Mouse (Mus musculus) hindbrain, embryonic 16.5 days (tissue): Measurements from ENCODE around the gene Ezh1. TPM values are rescaled to one million over a fixed set of nuclear protein-coding genes. Genes with fewer than 3 reads are reported as not detected.

ENCODE experiments used
- ATAC-seq: fragments of 200-750 bp; cut with Nextera tagmentation; 2 replicates; pipeline ENCODE4 v1.8.0; 2017; ENCODE audit warnings: moderate TSS enrichment, moderate library complexity
- H3K27ac ChIP-seq: fragments of 300-500 bp; sonication (generic); 2 replicates; pipeline ENCODE4 v1.5.1; 2014; ENCODE audit warnings: low read depth, mild to moderate bottlenecking, control low read depth, low read length, moderate library complexity
- H3K27me3 ChIP-seq: fragments of 300-500 bp; sonication (generic); replicated peaks from 2 replicates; pipeline ENCODE4 v1.6.1; 2014; ENCODE audit warnings: low read length; ENCODE audit not compliant: control insufficient read depth, insufficient read depth
- H3K36me3 ChIP-seq: fragments of 300-500 bp; sonication (generic); 2 replicates; pipeline ENCODE4 v1.6.1; 2014; ENCODE audit warnings: mild to moderate bottlenecking, low read length, moderate library complexity, mixed read lengths; ENCODE audit not compliant: control insufficient read depth, insufficient read depth
- H3K4me1 ChIP-seq: fragments of 300-500 bp; sonication (generic); 2 replicates; pipeline ENCODE4 v1.6.1; 2014; ENCODE audit warnings: low read depth, low read length; ENCODE audit not compliant: control insufficient read depth, insufficient read depth
- H3K4me2 ChIP-seq: fragments of 300-500 bp; sonication (generic); 2 replicates; pipeline ENCODE4 v1.6.1; 2014; ENCODE audit warnings: mild to moderate bottlenecking, low read length, control low read depth, moderate library complexity
- H3K4me3 ChIP-seq: fragments of 300-500 bp; sonication (generic); 2 replicates; pipeline ENCODE4 v1.5.1; 2014; ENCODE audit warnings: mild to moderate bottlenecking, low read length, control low read depth, moderate library complexity
- H3K9ac ChIP-seq: fragments of 300-500 bp; sonication (generic); 2 replicates; pipeline ENCODE4 v1.6.1; 2014; ENCODE audit warnings: low read depth, mild to moderate bottlenecking, control low read depth, low read length, moderate library complexity
- H3K9me3 ChIP-seq: fragments of 300-500 bp; sonication (generic); 2 replicates; pipeline ENCODE4 v1.6.1; 2014; ENCODE audit warnings: mild to moderate bottlenecking, low read length, moderate library complexity; ENCODE audit not compliant: control insufficient read depth
- WGBS: fragments of 180-500 bp; shearing (Covaris S2); extraction: QIAGEN DNeasy Blood & Tissue Kit; methylation state at CpG from one replicate; pipeline ENCODE4 v1.1.7; 2014; 5-methylcytosine and 5-hydroxymethylcytosine counted together
- polyA plus RNA-seq: library from polyadenylated mRNA; unstranded; fragments of >200 nt; fragmentation: Nextera tagmentation; extraction: Ambion mirVana; gene quantifications from 2 replicates; pipeline ENCODE4 v1.2.1, GENCODE M21; 2015

The Ezh1 gene
- polyA plus RNA-seq, 1 experiment from 2014 or later: 30.0 TPM

- Histone ChIP-seq H3K27ac (no peak overlapping the region), H3K27me3 (no peaks in the 10 kb centered on the region), H3K4me3 (no peak overlapping the region), H3K9me3 (no peaks in the 10 kb centered on the region), H3K36me3 (no peaks in the 10 kb centered on the region), H3K4me2 (no peak overlapping the region), H3K9ac (no peak overlapping the region), H3K4me1 (peaks cover 5% of the 10 kb centered on the region; the same call in 1 of the 2 replicates)
- no peak for ATAC-seq
- WGBS: 94% methylated on average over 3 of the region's 3 CpGs
Measured at GRCm38 (mm10) chr11:101224337-101224736, 1.9 kb downstream of the Ezh1 start.

- Histone ChIP-seq H3K27me3 (no peaks in the 10 kb centered on the region), H3K4me1 (peaks cover 3% of the 10 kb centered on the region; the same call in 1 of the 2 replicates), H3K9ac (no peak overlapping the region), H3K9me3 (no peaks in the 10 kb centered on the region), H3K36me3 (peaks cover 3% of the 10 kb centered on the region; the same call in 1 of the 2 replicates), H3K4me2 (no peak overlapping the region), H3K4me3 (no peak overlapping the region), H3K27ac (no peak overlapping the region)
- no peak for ATAC-seq
- WGBS: 92% methylated on average over 8 of the region's 8 CpGs
Measured at GRCm38 (mm10) chr11:101221306-101221986, 4.8 kb downstream of the Ezh1 start.

- 53% methylated on average over 2 of the region's 2 CpGs for whole genome bisulfite sequencing
- H3K4me1 ChIP-seq: peaks cover 3% of the 10 kb centered on the region; the same call in 1 of the 2 replicates
- H3K4me2 ChIP-seq: no peak overlapping the region
- no peak overlapping the region for H3K9ac ChIP-seq
- H3K4me3 ChIP-seq: no peak overlapping the region
- no peak for ATAC-seq
- peaks cover 4% of the 10 kb centered on the region; the same call in 1 of the 2 replicates for H3K36me3 ChIP-seq
- no peak overlapping the region for H3K27ac ChIP-seq
- no peaks in the 10 kb centered on the region for H3K9me3 ChIP-seq
- no peaks in the 10 kb centered on the region for H3K27me3 ChIP-seq
Measured at GRCm38 (mm10) chr11:101220853-101221252, 5.4 kb downstream of the Ezh1 start.

GRCm38 (mm10) chr11:101218436-101219055 is 7.7 kb downstream of the Ezh1 start:
- H3K27ac ChIP-seq: no peak overlapping the region
- H3K9ac ChIP-seq: no peak overlapping the region
- H3K36me3 ChIP-seq: peaks cover 16% of the 10 kb centered on the region
- no peaks in the 10 kb centered on the region for H3K27me3 ChIP-seq
- H3K9me3 ChIP-seq: no peaks in the 10 kb centered on the region
- ATAC-seq: no peak
- no peak overlapping the region for H3K4me2 ChIP-seq
- H3K4me3 ChIP-seq: no peak overlapping the region
- 82% methylated on average over 10 of the region's 10 CpGs for WGBS
- no peaks in the 10 kb centered on the region for H3K4me1 ChIP-seq

- no peaks in the 10 kb centered on the region for H3K9me3 ChIP-seq
- H3K4me1 ChIP-seq: no peaks in the 10 kb centered on the region
- no peak for ATAC-seq
- H3K4me2 ChIP-seq: no peak overlapping the region
- no peaks in the 10 kb centered on the region for H3K27me3 ChIP-seq
- 94% methylated on average over 5 of the region's 5 CpGs for WGBS
- no peak overlapping the region for H3K27ac ChIP-seq
- H3K4me3 ChIP-seq: no peak overlapping the region
- peaks cover 21% of the 10 kb centered on the region for H3K36me3 ChIP-seq
- H3K9ac ChIP-seq: no peak overlapping the region
Measured at GRCm38 (mm10) chr11:101216936-101217335, 9.3 kb downstream of the Ezh1 start.

- Histone ChIP-seq H3K4me2 (no peak overlapping the region), H3K9me3 (no peaks in the 10 kb centered on the region), H3K27me3 (no peaks in the 10 kb centered on the region), H3K9ac (no peak overlapping the region), H3K36me3 (peaks cover 37% of the 10 kb centered on the region), H3K4me1 (no peaks in the 10 kb centered on the region), H3K27ac (no peak overlapping the region), H3K4me3 (no peak overlapping the region)
- 34% methylated on average over 3 of the region's 3 CpGs for WGBS
- ATAC-seq: 0 out of 2 replicates have a peak, but pooled peaks have one; percentile 56
Measured at GRCm38 (mm10) chr11:101211970-101212369, 14.3 kb downstream of the Ezh1 start.

- Histone ChIP-seq H3K9ac (no peak overlapping the region), H3K27ac (no peak overlapping the region), H3K4me1 (no peaks in the 10 kb centered on the region), H3K4me3 (no peak overlapping the region), H3K9me3 (no peaks in the 10 kb centered on the region), H3K36me3 (peaks cover 32% of the 10 kb centered on the region), H3K27me3 (no peaks in the 10 kb centered on the region), H3K4me2 (no peak overlapping the region)
- WGBS: 25% methylated on average over 7 of the region's 7 CpGs
- ATAC-seq: peak; percentile 56; the same call in 1 of the 2 replicates
Measured at GRCm38 (mm10) chr11:101200986-101201385, 25.3 kb downstream of the Ezh1 start.

GRCm38 (mm10) chr11:101199555-101199954 is 26.7 kb downstream of the Ezh1 start:
- Histone ChIP-seq H3K4me3 (no peak overlapping the region), H3K9me3 (no peaks in the 10 kb centered on the region), H3K27ac (no peak overlapping the region), H3K9ac (no peak overlapping the region), H3K27me3 (no peaks in the 10 kb centered on the region), H3K4me2 (no peak overlapping the region), H3K36me3 (peaks cover 32% of the 10 kb centered on the region), H3K4me1 (no peaks in the 10 kb centered on the region)
- 96% methylated on average over 3 of the region's 3 CpGs for WGBS
- ATAC-seq: no peak

GRCm38 (mm10) chr11:101196175-101196574 is 30.1 kb downstream of the Ezh1 start:
- no peak for ATAC-seq
- peaks cover 21% of the 10 kb centered on the region for H3K36me3 ChIP-seq
- H3K4me3 ChIP-seq: no peak overlapping the region
- no peak overlapping the region for H3K4me2 ChIP-seq
- H3K27ac ChIP-seq: no peak overlapping the region
- H3K27me3 ChIP-seq: no peaks in the 10 kb centered on the region
- H3K4me1 ChIP-seq: no peaks in the 10 kb centered on the region
- H3K9me3 ChIP-seq: no peaks in the 10 kb centered on the region
- WGBS: 94% methylated on average over 8 of the region's 8 CpGs
- H3K9ac ChIP-seq: no peak overlapping the region
